Mouse (Mus musculus) spleen, postnatal 4 days (tissue): ENCODE data around the gene Gm44965.
A peak's percentile ranks its signal among the peaks of the same experiment; 100 is the strongest.

ENCODE experiments used
- DNase-seq, 2 experiments: peaks; one replicate each; pipeline ENCODE4 v3.0.0; 2022; ENCODE audit warnings: low spot score in 2 of 2

Gene Gm44965

GRCm38 (mm10) chr6:48593158-48594042, at the start of gene Gm44965, which contains the start of gene Repin1:
Gene Gm44965 (plus strand): TSS chr6:48593941.
Gene Repin1 (plus strand): TSS chr6:48593883.
- DNase-seq = peak; percentile 74 to 86

DNA sequence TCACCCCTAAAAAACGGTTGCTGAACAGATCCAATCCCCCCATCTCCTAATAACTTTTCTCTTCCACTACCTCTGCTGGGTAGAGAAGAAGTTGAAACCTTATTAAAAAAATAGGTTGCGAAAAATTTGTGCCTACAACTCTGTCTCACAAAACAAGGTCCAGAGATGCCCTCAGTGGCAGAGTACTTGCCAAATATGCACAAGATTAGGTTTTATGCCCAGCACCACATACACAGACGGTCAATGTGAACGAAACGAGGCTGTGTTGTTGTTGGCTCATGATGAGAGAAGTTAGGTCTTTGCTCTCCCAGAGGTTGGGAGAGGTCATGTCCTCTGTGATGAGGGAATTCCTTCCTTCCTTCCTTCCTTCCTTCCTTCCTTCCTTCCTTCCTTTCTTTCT, 48.5 kb upstream of the Gm44965 start:
- DNase-seq = no peak

DNA sequence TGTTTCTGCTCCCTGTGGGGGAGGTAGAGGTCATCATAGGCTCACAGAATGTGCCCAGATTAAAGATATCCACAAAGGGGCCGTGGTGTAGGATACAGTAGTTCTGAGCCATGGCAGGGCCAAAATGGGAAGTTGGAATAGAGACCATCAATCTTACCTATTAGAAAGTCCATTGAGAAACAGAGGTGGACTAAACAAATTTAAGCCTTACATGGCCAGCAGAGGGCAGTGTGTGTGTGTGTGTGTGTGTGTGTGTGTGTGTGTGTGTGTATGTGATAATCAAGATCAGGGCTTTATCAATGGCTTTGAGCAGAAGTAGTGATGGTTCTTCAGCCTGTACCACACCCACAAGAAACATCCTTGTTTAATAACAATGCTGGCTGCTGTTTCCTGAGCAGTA, 47.5 kb upstream of the Gm44965 start:
- DNase-seq = no peak

DNA sequence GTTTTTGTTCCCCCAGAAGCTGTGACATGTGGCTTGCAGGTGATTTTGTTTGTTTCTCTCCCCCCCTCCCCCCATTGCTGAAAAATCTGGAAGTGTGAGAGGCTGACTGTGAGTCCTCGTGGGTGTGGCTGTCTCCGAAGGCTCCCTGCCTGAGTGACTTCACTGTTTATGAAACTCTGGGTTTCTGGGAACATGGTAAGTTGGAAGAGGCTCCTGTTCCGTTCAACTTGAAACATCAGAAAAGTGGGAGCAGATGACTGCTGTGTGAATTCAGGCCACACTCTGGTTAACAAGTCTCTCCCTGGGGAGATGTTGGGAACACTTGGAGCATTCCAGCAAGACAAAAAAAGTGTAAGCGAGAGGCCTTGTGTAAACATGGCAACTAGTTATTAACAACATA, 46.9 kb upstream of the Gm44965 start:
- no peak for DNase-seq

DNA sequence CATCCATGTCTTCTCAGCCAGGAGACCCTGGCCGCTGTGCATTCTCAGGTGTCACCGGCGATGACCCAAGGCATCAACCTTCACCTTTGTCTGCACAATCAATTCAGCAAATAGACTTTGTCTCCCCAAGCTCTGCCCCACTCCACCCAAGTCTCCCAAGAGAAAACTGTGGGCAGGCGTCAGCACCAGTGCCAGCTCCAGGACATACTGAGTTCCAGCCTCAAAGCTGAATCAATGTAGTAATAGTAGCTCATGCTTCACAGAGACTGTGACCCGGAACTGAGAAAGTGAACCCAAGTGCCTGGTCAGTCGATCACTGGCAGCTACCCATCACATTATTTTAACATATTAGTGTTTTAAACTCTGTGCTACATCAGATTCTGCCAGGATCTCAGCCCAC, 45.4 kb upstream of the Gm44965 start:
- no peak for DNase-seq

DNA sequence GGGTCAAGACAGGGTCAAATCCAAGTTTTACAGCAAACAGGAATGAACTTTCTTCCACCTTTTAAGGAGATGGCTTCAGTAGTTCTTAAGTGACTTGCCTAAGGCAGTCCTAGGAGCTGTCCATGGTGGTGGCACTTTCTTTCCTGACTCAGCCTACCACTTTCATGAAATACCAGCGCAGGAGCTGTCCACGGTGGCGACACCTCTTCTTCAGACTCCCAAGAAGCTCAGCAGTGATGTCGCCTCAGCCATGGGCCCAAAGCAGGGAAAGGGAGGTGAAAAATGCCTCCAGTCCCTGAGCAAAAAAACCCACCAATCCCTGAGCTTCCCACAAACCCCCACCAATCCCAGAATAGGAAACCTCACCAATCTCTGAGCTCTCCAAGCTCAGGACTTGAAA, 40.8 kb upstream of the Gm44965 start:
- DNase-seq = peak; percentile 50 to 77

DNA sequence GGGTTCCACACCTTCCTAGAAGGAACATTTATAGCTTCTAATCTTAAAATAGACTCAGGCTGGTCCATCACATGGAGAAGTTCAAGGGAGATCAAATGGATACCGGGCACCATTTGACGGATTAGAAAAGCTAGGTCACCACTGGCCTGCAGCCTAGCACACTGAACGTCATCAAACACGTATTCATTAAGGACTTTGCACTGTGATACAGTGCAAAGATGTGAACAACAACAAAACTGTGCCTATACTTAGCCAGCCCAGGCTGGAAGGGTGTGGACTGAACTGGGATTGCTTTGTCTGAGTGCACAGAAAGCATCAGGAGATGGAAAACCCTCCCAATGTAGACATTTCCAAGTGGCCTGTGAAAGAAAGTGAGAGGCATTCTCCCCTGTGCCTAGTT, 39.9 kb upstream of the Gm44965 start:
- DNase-seq = no peak

- DNase-seq = peak; percentile 83 to 87
These were observed 39.2 kb upstream of the Gm44965 start, which contains the start of gene Lrrc61 for GRCm38 (mm10) chr6:48554280-48555103. Gene Lrrc61 (plus strand): TSS chr6:48554796.

- no peak for DNase-seq
These were observed 38.4 kb upstream of the Gm44965 start for GRCm38 (mm10) chr6:48555104-48555890.

DNA sequence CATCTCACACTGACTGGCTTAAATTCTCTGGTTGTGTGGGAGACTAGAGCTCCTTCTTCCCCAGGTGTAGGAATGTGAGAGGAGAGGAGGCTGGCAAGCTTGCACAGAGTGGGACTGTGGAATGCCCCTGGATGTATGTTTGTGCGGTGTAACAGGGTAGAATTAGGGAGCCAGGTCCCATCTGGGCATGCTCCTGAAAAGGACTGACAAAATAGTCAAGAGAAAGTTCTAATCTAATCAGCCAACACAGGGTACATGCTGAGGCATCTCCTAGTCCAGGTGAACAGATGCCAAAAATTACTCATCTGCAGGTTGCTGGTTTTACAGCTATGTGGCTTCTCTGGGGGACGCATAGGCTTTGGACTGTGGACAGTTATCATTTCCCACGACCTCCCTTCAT, 37.8 kb upstream of the Gm44965 start:
- no peak for DNase-seq

DNA sequence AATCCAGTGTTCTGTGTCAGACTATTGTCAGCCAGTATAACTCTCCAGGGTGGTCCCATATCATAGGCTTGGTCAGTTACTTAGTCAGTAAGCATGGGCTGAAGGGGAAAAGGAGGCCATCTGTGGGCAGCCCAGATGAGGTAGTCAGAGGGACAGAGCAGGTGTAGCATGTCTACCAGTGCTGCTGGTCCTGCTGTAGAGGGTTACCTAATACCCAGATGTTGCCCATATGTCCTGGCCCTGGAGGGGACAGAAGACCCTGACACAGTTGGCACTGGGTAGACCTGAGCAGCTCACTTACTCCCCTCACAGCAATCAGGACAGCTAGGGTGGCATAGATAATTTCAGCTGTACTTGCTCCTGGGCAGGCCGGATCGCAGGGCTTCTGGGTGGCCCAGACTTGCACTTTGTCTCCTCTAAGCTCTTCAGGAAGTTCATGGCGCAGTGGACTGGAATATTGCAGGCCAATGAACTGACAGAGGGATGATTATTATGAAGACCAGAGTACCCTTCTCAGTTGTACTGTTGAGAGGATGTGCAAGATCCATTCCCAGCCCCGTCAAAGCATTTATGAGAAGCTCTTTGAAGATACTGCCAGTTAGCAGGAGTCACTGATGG, 27.9 kb upstream of the Gm44965 start:
- no peak for DNase-seq

DNA sequence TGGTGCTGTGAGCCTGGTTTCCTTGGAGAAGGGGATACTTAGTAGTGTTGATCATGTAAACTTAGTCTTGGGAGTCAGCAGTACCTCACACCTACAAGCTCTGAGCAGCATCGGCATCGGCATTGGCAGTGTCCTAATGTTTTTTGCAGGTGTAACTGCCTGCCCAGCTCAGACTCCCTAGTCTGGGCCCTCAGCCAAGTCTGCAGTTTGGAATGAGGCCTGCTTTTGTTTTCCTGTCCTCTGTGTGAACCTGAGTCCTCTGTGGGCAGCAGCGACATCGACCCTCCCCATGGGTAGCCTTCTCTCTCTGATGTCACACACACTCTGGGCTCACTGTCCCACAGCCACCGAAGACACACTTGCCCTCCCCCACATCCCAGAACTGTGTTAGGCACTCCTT, 27.4 kb upstream of the Gm44965 start:
- no peak for DNase-seq

GRCm38 (mm10) chr6:48568036-48568984, 25.4 kb upstream of the Gm44965 start:
- no peak for DNase-seq

- no peak for DNase-seq
These were observed 24.5 kb upstream of the Gm44965 start for GRCm38 (mm10) chr6:48569065-48569807.

- no peak for DNase-seq
These were observed 21.7 kb upstream of the Gm44965 start for GRCm38 (mm10) chr6:48572014-48572413.

DNA sequence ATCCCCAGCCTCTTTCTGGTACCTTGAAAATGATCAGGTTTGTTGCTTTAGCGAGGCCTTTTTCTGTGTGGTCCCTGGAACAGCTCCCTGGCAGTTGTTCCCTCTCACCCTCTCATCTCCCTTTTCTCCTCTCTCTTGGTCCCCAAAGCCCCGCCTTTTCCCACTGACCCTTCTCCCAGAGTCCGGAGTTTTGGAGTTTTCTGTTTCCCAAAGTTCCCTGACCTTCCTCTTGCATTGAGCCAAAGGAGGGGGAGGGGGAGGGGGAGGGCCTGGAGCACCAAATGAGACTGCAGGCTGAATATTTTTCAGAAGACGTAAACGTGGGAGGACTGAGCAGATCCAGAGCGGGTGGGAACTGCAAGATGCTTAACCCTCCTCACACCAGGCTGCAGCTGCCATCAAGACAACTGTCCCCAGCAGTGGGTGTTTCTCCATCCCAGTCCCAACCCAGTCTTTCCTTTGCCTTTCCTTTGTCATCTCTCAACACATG, 21.1 kb upstream of the Gm44965 start, which contains the start of gene Rarres2:
Rarres2 (minus strand) TSS at position 218 of the 490 bp plus-strand sequence.
- DNase-seq = no peak

DNA sequence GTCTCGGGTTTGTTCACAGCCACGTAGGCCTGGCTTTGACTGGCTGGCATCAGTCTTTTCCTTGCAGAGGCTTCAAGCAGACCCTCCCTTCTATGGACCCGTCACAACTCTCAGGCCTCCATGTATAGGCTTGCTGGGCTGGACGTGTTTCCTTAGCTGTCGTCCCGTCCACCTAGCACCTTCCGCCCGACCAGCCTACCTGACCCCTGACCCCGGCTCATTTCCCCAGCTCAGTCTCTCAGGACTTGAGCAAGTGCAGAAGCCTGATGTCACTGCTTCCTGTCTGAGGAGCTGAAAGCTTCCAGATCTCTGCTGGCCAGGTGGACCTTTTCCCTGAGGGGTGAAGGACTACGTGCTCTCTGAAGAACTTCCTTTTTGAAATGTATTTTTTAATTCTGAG, 20.5 kb upstream of the Gm44965 start:
- DNase-seq = no peak

GRCm38 (mm10) chr6:48573981-48574380, 19.8 kb upstream of the Gm44965 start:
- DNase-seq = no peak

DNA sequence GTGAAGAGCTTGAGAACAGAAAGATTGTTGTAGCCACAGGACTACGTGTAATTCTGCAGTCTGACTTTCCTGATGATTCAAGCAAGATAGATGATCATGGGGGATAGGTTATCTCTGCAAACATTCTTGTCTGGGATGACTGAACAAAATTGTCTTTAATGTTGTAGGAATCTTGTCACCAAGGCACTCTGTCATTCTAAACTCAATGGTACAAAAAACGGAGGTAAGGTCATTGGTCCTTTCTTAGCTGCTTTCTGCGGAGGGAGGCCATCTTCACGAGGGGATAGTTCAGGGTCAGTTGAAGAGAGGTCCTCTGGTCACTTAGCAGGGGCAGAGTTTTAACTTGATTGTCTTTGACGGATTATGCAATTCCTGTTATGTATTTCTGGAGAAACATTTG, 15.0 kb upstream of the Gm44965 start:
- no peak for DNase-seq
